Mouse (Mus musculus): ENCODE results near the gene Il31ra. TPM values are rescaled to one million over a fixed set of nuclear protein-coding genes. Genes with fewer than 3 reads are reported as not detected.
"Not testable (repeated sequence)": the region's sequence is repeated elsewhere in the genome, so short reads cannot be mapped to it uniquely, and the experiment has no call there.

Il31ra gene
- under 1 TPM; 0.07 to 0.14 TPM for total RNA-seq (2021)
- long read RNA-seq, experiment 1, partial matches to known transcripts = 1 of 1 reads
- long read RNA-seq, experiment 1, other reads (novel, unspliced or antisense) = 0 of 1 reads
- long read RNA-seq, experiment 2 = 0 reads

- DNase-seq = not testable (repeated sequence)
Measured at GRCm38 (mm10) chr13:112594260-112594659, at the start of gene Il31ra. Gene Il31ra, minus strand, starts transcription at chr13:112594360.

- DNase-seq = no peak
Measured at GRCm38 (mm10) chr13:112642897-112643296, 48.7 kb upstream of the Il31ra start.

GRCm38 (mm10) chr13:112639111-112639510 lies 45.0 kb upstream of the Il31ra start:
- no peak for DNase-seq

GRCm38 (mm10) chr13:112636498-112636897 lies 42.3 kb upstream of the Il31ra start:
- DNase-seq = no peak

- no peak for DNase-seq
Measured at GRCm38 (mm10) chr13:112635174-112635837, 41.1 kb upstream of the Il31ra start.

GRCm38 (mm10) chr13:112625566-112625965 lies 31.4 kb upstream of the Il31ra start:
- DNase-seq = no peak

DNA sequence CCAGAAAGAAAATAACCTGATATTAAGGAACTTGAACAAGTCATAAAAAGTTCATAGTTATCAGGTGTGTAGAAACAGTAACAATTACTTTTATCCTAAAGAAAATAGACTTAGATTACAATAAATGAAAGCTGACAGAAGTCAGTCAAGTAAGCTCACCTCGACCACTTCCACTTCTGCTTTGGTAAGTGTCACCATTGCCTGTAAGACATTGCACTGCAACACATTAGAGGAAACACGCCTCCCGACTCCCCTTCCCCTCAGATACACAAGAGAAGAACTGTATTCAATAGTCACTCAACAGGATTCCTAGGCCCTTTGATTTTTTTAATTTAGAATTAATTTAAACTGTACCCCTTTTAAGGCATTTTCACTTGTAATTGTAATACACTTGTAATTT lies 30.5 kb upstream of the Il31ra start:
- DNase-seq = no peak

GRCm38 (mm10) chr13:112623656-112624055 lies 29.5 kb upstream of the Il31ra start:
- no peak for DNase-seq

- DNase-seq = no peak
Measured at GRCm38 (mm10) chr13:112621592-112621991, 27.4 kb upstream of the Il31ra start.

DNA sequence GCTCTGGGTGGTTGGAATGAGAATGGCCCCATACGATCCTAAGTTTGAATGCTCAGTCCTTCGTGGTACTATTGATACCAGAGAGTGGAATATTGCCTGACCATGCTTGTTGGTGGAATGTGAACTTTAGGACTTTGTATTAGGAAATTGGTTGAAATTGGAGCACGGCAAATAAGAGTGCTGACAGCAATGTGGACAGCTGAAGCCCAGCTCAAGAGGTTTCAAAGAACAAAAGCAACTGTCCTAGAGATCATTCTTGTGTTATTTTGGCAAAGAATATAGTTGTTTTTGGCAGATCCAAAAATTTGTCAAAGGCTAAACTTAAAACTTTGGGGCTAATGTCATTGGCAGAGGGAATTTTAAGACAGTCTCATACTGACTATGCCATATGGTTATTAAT lies 14.4 kb upstream of the Il31ra start:
- DNase-seq = no peak

GRCm38 (mm10) chr13:112604411-112604810 lies 10.3 kb upstream of the Il31ra start:
- DNase-seq = no peak

DNA sequence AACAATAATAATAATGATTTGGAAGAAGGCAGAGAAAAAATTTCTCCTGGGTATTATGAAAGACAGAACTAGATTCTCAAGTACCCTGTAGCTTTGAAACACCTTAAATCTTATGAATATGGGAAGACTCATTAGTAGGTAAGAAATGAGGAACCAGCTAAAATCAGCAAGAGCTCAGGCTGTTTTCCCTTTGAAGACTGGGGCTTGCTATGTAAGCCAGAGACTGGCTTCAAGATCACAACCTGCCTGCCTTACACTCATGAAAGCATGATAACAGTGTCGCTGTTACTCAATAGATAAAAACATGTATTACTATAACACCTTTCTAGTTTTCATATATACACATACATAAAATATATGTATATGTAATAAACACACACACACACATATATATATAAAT lies 9.7 kb upstream of the Il31ra start:
- no peak for DNase-seq

GRCm38 (mm10) chr13:112602607-112603006 lies 8.4 kb upstream of the Il31ra start:
- no peak for DNase-seq

DNA sequence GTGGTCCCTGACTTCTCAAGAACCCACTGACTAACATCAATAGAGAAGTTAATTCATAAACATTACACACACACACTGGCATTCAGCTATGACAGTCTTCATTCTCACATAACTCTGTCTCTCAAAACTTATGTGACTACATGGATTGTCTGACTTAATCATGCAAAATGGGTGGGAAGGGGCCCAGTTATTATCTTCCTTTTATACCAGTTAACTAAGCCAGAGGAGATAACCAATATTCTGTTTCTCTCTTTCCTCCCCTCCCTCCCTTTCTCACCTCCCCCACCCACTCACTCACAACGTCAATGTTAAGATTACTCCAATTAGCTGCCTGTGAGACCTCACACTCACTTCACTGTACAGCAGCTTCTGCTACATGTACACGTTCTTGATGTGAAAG lies 3.9 kb downstream of the Il31ra start:
- no peak for DNase-seq

- no peak for DNase-seq
Measured at GRCm38 (mm10) chr13:112589625-112590024, 4.5 kb downstream of the Il31ra start.

DNA sequence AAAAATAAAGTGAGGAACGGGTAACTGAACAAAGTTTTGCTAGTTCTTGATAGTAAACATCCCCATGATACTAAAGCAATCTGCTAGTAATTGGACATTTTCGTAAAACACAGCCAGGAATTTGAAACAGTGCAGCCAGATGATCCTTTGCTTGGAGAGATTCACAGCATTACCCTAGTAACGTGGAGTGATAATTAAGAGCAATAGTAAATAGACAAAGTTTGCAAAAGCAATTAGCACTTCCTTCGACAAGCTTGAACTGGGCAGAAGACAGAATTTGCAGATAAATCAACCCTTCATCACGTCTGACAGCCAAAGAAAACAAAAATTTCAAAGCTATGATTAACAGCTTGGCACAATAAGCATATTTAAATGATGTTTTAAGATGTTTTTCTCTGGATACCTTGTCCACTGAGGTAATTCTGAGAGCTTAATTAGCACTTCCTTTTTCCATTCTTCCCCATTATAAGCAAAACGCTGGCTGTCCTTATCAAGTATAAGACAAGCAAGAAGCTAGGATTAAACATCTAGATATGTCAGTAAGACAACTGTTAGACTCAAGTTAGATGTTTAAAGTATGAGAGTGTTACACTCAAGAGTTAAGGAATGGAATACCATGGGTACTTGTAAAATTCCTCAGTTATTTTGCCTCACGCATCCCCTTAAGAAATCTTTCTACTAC lies 9.5 kb downstream of the Il31ra start:
- no peak for DNase-seq

DNA sequence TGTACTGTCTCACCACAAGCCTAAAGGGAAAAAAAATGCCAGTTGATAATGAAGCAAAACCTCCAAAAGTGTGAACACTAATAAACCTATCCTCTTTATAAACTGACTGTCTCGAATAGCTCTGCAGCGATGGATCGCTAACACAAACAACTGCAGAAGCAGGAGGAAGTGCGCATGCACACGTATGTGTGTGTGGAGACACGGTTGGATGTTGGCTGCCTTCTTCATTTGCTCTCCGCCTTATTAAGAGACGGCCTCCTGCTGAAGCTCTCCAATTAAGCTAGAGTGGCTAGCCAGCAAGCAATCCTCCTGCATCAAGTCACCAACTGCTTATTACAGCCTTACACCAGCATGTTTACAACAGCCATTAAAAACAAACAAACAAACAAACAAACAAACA lies 11.9 kb downstream of the Il31ra start:
- no peak for DNase-seq

DNA sequence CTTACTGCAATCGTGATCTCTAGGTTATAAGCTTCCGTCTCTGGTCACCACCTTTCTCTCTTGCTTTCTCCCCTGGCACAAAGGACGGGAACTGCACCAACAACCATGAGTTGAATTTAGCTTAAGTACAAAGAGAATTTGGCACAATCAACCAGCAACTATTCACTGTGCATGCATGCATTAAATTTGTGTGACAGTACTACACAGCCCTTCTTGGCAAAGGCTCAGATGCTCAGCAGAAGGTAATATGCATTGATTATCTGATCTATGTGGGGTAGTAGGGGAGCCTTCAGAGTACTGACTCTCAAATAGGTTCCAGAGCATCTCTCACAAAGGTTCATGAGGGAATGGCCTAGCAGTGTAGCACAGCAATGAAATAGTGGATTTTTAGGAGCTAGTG lies 12.4 kb downstream of the Il31ra start:
- no peak for DNase-seq

DNA sequence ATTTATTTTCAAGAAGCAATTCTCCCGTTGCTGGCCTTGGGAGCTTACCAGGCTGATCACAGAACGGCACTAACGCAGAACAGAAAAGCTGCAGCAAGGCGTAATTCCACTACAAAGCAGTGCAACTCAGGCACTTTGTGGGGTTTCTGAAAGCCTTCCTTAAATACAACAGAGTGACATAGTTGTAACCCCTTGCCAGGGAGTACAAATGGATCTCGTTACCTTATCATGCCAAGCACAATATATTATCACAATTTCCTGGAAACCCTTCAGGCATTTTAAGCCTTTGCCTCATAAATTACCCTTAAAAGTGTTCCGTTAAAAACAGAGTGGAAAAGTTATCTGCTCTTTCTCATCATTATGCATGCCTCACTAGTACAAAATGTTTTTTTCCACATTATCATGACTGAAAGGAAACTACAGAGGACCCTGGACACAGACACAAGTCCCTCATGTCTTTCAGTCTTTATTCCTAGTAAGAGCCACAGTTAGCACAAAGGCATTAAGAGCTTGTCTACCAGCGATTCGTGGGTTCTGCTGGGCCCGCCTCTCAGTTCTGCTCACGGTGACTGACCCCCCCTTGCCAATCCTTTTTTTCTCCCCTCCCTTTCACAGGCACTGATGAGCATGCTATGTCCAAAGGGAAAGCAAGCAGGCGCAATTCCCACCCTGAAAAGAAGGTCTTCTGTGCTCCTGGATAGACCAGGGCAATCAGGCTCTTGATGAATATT lies 13.4 kb downstream of the Il31ra start:
- no peak for DNase-seq

- peak; percentile 100 for DNase-seq
Measured at GRCm38 (mm10) chr13:112578041-112578440, 16.1 kb downstream of the Il31ra start.

- DNase-seq = no peak
Measured at GRCm38 (mm10) chr13:112573800-112574199, 20.4 kb downstream of the Il31ra start.

GRCm38 (mm10) chr13:112570768-112571167 lies 23.4 kb downstream of the Il31ra start:
- no peak for DNase-seq

- no peak for DNase-seq
Measured at GRCm38 (mm10) chr13:112569606-112570005, 24.6 kb downstream of the Il31ra start.

Data from gastrocnemius, postnatal 10 days (tissue).